Mouse (Mus musculus) stomach, postnatal 0 days (tissue): ENCODE results near the gene Zfp790. TPM values are rescaled to one million over a fixed set of nuclear protein-coding genes. Genes with fewer than 3 reads are reported as not detected.

ENCODE experiments used
- ATAC-seq: fragments of 200-750 bp; cut with Nextera tagmentation; 2 replicates; pipeline ENCODE4 v1.8.0; 2017; ENCODE audit not compliant: low FRiP score, low TSS enrichment
- DNase-seq: peaks from one replicate; pipeline ENCODE4 v3.0.0-alpha.2; 2016; ENCODE audit warnings: low spot score
- H3K27ac ChIP-seq: fragments of 300-500 bp; sonication (generic); replicated peaks from 2 replicates; pipeline ENCODE4 v1.5.1; 2014; ENCODE audit warnings: mild to moderate bottlenecking, control low read depth
- H3K27me3 ChIP-seq: fragments of 300-500 bp; sonication (generic); 2 replicates; pipeline ENCODE4 v1.6.1; 2014; ENCODE audit warnings: low read length; ENCODE audit not compliant: control insufficient read depth, insufficient read depth
- H3K36me3 ChIP-seq: fragments of 300-500 bp; sonication (generic); 2 replicates; pipeline ENCODE4 v1.6.1; 2014; ENCODE audit warnings: low read length, mixed read lengths; ENCODE audit not compliant: control insufficient read depth, insufficient read depth
- H3K4me1 ChIP-seq: fragments of 300-500 bp; sonication (generic); replicated peaks from 2 replicates; pipeline ENCODE4 v1.6.1; 2014; ENCODE audit warnings: antibody characterized with exemption; ENCODE audit not compliant: control insufficient read depth, insufficient read depth
- H3K4me2 ChIP-seq: fragments of 300-500 bp; sonication (generic); replicated peaks from 2 replicates; pipeline ENCODE4 v1.6.1; 2014; ENCODE audit warnings: low read depth, mild to moderate bottlenecking, control low read depth, moderate library complexity
- H3K4me3 ChIP-seq: fragments of 300-500 bp; sonication (generic); 2 replicates; pipeline ENCODE4 v1.5.1; 2014; ENCODE audit warnings: low read depth, low read length, control low read depth
- H3K9ac ChIP-seq: fragments of 300-500 bp; sonication (generic); 2 replicates; pipeline ENCODE4 v1.6.1; 2014; ENCODE audit warnings: mild to moderate bottlenecking, low read length, control low read depth, mixed read lengths
- H3K9me3 ChIP-seq: fragments of 300-500 bp; sonication (generic); 2 replicates; pipeline ENCODE4 v1.6.1; 2016; ENCODE audit warnings: low read length; ENCODE audit not compliant: control insufficient read depth
- CTCF ChIP-seq: IDR thresholded peaks from 2 replicates; pipeline ENCODE4 v1.5.1; 2016; ENCODE audit warnings: antibody characterized with exemption, low read depth, mild to moderate bottlenecking, moderate library complexity
- EP300 ChIP-seq: optimal IDR thresholded peaks from 2 replicates; pipeline ENCODE3; 2016; ENCODE audit warnings: antibody characterized with exemption
- WGBS: fragments of 180-500 bp; shearing (Covaris S2); extraction: QIAGEN DNeasy Blood & Tissue Kit; methylation state at CpG from one replicate; pipeline ENCODE4 v1.1.7; 2014; 5-methylcytosine and 5-hydroxymethylcytosine counted together
- microRNA counts: library from miRNA; unstranded; fragments of <30 nt; microRNA quantifications from one replicate; lab custom pipeline; 2015
- microRNA-seq: library from miRNA; unstranded; fragments of <30 nt; microRNA quantifications from one replicate; pipeline ENCODE4, GENCODE M21; 2016
- polyA plus RNA-seq: library from polyadenylated mRNA; unstranded; fragments of >200 nt; fragmentation: Nextera tagmentation; extraction: Ambion mirVana; gene quantifications from 2 replicates; pipeline ENCODE4 v1.2.1, GENCODE M21; 2015

The Zfp790 gene
- polyA plus RNA-seq, 1 experiment from 2014 or later, result 5.3 TPM

GRCm38 (mm10) chr7:29880056-29880455 is 64.1 kb downstream of the Zfp790 start:
- H3K4me2 ChIP-seq, result no peak overlapping the region
- 72% methylated on average over 7 of the region's 7 CpGs for WGBS
- no peak overlapping the region for H3K4me3 ChIP-seq
- H3K4me1 ChIP-seq, result no peaks in the 10 kb centered on the region
- H3K27me3 ChIP-seq, result no peaks in the 10 kb centered on the region
- ATAC-seq (no peak), DNase-seq (no peak)
- H3K27ac ChIP-seq, result no peak overlapping the region
- no peak for TF ChIP-seq CTCF
- TF ChIP-seq EP300, result no peak
- peaks cover 13% of the 10 kb centered on the region; the same call in 1 of the 2 replicates for H3K9me3 ChIP-seq
- peaks cover 8% of the 10 kb centered on the region for H3K36me3 ChIP-seq
- no peak overlapping the region for H3K9ac ChIP-seq

MicroRNA genes within 50 kb of the gene (microRNA counts, 519-probe panel; counts per million panel counts)
- microRNA mmu-miR-1964 (lab: Ali Mortazavi, UCI), result not detected

Small RNA genes within 50 kb of the gene (microRNA-seq; reads per million reads assigned to microRNA genes)
- 0.96 reads per million for gene Mir1964

Other genes with a start within 250 kb of the Zfp790 start
- 0.11 TPM in 1 of 2 replicates, not detected in the other for gene Catsperg2, start 89.1 kb upstream of the Zfp790 start, polyA plus RNA-seq
- gene Zfp84, start 47.6 kb upstream of the Zfp790 start, polyA plus RNA-seq, result 4.8 and 5.0 TPM in 2 replicates
- 2.3 and 2.6 TPM in 2 replicates for gene Zfp30, start 32.1 kb upstream of the Zfp790 start, polyA plus RNA-seq
- gene Zfp940, start 37.6 kb downstream of the Zfp790 start, polyA plus RNA-seq, result 1.1 and 1.2 TPM in 2 replicates
- gene Zfp420, start 43.9 kb downstream of the Zfp790 start, polyA plus RNA-seq, result 2.0 and 2.4 TPM in 2 replicates
- gene Zfp27, start 90.5 kb downstream of the Zfp790 start, polyA plus RNA-seq, result 2.9 and 3.4 TPM in 2 replicates
- gene Zfp383, start 92.1 kb downstream of the Zfp790 start, polyA plus RNA-seq, result 2.2 and 2.3 TPM in 2 replicates
- gene Zfp74, start 138.0 kb downstream of the Zfp790 start, polyA plus RNA-seq, result 2.8 and 3.1 TPM in 2 replicates
- 3.7 and 5.3 TPM in 2 replicates for gene Zfp568, start 167.8 kb downstream of the Zfp790 start, polyA plus RNA-seq
- 1.6 and 1.8 TPM in 2 replicates for gene Zfp14, start 235.3 kb downstream of the Zfp790 start, polyA plus RNA-seq